Mouse (Mus musculus) mouse embryonic stem cell (cell line): ENCODE measurements around the gene Rtn2.

Experiments used
- in situ Hi-C, 2 experiments: fragments of 300-500 bp; cut with MboI; formaldehyde crosslinking; loops; 1 replicate in 1 of 2; 3 replicates in 1 of 2; pipeline ENCODE4 v1.14.3; 2019 to 2020; ENCODE audit warnings: low sequenced_read_pairs in 2 of 2, low pct_unique_long_range_greater_than_20kb in 1 of 2, mixed read lengths in 1 of 2; ENCODE audit not compliant: unreplicated experiment in 1 of 2

The Rtn2 gene

DNA sequence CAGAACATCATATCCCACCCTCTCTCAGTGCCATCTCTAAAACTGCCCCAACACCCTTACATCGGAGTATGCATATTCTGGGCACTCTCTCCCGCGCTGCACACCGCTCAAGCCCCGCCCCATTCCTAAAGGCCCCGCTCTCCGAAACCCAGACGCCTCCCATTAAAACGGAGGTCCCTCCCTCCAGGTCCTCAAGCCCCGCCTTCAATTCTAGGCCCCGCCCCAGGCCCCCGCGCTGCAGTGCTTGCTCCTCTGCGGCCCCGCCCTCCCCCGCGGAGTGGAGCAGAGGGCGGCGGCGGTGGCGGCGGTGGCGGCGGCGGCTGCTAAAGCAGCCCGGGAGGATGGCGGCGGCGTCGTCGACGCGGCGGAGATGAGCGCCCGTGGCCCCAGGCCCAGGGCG is at the start of gene Rtn2:
Rtn2 (plus strand) TSS at position 240 of the 400 bp plus-strand sequence.
- in situ Hi-C loops, result loop anchor here in 1 of 2 experiments (5.0 kb wide), 1 partner anchor 50 kb away; no protein-coding TSS in a partner anchor

DNA sequence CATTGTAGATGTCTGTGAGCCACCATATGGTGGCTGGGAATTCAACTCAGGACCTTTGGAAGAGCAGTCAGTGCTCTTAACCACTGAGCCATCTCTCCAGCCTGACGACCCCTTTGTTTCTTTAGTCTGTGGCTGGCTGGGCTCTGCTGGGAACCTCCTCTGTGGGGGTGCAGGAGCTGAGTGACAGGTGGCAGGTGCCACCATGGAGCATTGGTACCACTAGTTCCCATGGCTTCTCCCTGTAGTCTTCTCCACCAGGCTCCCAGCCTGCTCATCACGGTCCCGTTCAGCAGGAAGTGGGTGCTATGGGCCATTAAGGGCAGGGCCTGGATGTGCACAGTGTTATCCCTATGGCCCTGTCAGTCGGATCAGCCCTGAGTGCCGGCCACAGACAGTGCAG is 47.8 kb upstream of the Rtn2 start:
- in situ Hi-C loops, result loop anchor here (5.0 kb wide), 2 partner anchors 43 to 48 kb away; partner anchors contain the start of genes Ppm1n (in 1 of the 2) and Rtn2 (in 1 of the 2)

DNA sequence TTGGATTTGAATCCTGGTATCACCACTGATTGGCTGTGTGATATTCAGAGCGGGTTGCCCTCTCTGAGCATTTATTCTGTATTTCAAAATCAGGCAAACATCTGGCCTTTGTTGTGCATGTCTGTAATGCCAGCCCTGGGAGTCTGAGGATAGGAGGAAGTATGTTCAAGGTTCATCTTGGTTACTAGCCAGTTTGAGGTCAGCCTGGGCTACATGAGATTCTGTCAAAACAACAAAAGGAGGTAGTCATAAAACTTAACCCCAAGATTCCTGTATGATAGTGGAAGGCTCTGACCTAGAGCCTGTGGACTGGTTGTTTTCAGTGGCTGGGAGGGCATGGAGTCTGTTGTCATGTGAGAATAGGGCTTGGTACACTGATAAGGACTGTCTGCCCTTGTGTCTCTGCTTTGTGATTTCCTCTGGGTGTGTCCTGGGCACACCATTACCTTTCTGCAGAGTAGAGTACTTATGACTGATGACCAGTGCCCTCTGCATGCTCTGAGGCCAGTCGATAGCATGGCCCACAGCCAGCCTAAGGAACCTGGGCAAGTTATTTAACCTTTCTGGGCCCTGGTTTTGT is 47.2 kb upstream of the Rtn2 start:
- in situ Hi-C loops, result no loop called here

DNA sequence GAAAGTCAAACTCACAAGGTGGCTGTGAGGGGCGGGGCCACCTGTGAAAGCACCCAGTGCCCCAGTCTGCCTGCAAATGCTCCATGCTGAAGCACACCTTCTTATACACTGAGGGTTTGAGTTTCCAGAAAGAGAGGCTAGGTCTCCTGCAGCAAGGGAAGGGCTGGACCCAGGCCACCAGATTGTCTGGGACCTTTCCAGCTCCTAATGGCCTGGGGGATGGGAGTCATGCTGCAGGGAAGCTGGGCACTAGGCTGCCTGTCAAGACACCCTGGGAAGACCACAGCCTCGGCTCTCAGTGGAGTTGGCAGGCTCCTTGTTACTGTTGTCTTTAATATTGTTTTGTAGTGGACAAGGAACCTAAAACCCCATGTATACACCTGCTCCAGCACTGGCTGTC is 46.0 kb upstream of the Rtn2 start:
- in situ Hi-C loops, result no loop called here

DNA sequence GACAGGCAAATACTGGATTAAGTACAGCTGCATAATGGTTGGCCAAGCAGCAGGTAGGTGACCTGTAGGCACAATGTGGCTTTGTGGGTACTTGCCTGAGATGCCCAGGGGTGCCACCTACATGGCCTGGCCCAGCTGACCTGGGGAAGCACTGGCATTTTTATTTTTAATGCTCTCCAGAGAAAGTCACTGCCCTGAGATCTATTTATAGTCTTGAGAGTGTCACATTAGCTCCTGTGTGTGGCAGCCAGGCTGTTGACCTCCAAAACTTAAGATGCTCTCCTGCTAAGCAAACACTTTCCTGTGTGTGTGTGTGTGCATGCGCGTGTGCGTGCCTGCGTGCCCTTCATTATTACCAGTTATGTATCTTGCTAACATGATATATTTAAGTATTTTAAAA is 44.1 kb upstream of the Rtn2 start:
- in situ Hi-C loops, result no loop called here

DNA sequence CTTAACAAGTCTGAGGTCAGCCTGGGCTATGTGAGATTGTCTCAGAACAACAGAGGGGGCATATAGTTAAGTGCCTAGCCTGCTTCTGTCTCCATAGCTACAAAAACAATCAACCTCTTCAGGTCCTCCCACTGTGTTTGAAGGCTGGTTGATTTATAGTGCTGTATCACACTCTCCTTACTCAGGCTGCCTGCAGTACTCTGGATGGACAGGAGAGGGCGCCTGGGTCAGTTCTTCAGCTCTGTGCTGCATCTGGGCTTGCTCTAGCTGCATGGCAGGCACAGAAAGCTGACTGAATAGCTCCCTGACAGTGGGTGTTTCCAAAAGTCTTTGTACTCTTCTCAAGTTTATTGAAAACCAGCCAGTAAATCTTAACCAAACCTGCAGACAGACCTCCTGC is 43.0 kb upstream of the Rtn2 start:
- in situ Hi-C loops, result no loop called here

DNA sequence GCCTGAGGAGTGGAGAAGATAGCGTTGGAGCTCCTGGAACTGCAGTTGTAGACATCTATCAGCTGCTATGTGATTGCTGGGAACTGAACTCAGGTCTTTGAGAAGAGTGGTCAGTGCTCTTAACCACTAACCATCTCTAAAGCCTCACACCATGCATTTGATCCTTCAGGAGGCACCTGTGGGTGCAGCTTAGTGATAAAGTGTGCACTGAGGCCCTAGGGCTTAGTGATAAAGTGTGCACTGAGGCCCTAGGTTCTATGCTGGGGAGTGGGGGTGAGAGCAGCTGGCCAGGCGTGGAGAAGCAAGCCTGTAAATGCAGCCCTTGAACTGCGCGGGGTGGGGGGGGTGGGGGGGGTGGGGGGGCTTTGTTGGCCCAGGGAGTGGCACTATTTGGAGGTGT is 42.4 kb upstream of the Rtn2 start:
- in situ Hi-C loops, result no loop called here

DNA sequence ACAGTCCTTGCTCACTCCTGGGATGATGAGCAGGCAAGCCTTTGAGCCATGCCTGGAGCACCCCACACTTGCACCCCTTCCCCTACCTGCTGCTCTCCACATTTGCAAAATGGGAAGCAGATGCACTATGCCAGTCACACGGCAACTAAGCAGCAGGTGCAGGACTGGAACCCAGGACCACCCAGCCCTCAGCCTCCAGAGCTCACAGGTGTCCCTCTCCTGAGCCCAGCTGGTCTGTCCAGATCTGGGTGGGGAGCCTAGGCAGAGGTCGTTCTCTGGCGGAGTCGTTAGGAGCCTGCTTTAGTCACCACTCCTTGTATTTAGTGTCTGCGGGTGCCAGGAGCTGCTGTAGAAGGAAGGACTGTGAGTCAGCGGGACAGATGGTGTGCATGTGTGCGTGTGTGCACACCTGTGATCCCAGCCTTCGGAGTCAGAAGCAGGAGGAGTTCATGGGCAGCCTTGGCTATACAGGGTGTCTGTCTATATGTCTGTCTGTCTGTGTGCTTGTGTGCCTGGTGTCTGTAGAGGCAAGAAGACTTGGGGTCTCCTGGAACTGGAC is 41.4 kb upstream of the Rtn2 start:
- in situ Hi-C loops, result no loop called here

DNA sequence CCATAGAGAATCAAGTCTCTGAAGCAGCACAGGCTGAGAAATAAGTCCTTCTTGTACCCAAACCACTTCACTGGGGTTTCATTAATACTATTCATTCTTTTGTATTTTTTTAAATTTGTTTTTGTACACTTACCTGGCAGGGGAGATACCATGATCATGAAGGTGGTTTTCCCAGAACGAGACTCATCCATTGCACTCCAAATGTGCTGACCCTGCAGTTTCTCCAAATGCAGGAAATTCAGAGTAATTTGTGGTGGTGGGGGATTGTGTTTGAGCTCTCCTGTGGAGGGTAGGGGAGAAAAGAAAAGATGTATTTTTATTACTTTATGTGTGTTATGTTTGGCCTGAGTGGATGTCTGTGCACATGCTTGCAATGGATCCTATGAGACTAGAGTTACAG is 40.4 kb upstream of the Rtn2 start:
- in situ Hi-C loops, result no loop called here

DNA sequence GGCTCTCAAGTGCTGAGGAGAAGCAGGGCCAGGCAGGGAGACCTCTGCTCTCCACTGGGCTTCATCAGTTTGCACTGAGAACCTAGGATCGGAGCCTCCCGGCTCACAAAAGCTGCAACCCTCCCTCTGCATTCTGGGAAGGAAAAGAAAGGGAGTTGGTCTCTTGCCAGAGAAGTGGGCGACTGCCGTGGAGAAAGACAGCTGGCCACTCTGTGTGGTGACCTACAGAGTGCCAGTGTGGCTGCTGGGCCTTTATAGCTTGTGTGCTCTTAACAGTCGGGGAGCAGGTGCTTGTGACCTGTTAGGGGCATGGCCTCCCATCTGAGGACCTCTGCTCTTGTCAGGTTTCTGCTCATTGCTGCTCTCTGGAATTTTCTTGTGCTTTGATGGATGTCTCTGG is 38.6 kb upstream of the Rtn2 start:
- in situ Hi-C loops, result no loop called here

DNA sequence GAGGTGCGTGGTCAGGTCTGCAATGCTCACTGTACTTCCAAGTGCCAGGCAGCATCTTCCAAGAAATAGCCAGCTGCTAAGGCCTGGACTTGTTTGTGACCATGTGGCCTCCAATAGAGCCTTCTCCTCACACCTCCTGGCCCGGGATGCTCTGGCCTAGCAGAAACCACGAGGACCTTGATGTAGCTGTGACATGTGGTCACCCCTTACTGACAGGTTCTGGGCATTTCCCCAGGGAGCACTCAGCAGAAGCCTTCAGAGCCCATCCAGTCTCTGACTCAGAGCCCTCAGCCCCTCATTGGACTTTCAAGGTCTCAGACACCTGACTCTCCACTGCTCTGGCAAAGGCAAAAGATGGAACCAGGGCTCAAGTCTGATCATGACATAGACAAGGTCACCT is 37.3 kb upstream of the Rtn2 start:
- in situ Hi-C loops, result no loop called here

DNA sequence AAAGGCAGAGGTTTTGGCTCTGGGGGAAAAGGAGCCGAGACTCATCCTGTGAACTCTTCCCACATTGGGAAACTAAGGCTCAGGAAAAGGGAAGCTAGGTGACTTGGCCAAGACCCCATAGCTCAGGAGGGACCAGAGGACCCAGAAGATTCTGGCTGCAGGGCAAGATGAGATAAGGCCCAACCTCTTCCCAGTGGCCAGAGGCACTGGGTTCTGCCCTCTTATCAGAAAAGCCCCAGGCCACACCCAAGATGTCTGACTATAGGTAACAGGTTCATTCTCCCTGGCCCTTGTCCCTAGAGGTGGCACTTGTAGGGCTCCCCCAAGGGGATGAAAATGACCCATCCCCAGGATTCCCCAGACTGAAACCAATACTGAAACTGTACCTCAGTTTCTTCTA is 35.6 kb upstream of the Rtn2 start:
- in situ Hi-C loops, result no loop called here

DNA sequence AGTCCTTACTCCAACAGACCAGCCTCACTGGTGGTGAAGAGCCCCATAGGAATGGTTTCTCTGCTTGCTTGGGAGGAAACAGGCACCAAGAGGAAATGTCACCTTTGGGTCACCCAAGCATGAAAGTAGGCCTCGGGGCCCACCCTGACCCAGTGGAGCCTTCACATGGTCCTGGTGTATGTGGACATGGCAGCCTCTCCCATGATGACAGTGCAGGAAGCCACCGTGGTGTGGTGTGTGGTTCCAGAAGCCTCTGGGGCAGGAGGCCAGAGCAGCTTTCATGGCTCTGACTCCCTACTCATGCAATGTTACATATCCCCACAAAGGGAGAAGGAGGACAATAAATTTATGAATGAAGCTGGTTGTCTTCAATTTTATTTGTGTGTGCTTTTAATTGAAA is 34.9 kb upstream of the Rtn2 start:
- in situ Hi-C loops, result no loop called here

DNA sequence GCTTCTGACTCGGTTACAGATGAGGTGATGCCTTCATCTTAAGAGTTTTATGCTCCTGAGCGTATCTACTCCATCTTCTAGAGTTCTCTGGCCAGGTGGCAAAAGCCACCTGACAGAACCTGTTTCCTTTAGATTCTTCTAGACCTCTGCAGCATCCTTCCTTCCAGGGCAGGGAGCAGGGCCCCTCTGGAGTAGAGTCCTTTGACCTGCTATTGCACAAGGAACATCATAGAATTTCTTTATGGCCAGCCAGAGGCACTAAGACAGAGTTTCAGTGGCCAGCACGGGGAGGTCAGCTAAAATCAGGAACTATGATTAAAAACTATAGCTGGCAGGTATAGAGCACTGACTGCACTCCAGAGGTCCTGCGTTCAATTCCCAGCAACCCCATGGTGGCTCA is 30.3 kb upstream of the Rtn2 start:
- in situ Hi-C loops, result no loop called here

DNA sequence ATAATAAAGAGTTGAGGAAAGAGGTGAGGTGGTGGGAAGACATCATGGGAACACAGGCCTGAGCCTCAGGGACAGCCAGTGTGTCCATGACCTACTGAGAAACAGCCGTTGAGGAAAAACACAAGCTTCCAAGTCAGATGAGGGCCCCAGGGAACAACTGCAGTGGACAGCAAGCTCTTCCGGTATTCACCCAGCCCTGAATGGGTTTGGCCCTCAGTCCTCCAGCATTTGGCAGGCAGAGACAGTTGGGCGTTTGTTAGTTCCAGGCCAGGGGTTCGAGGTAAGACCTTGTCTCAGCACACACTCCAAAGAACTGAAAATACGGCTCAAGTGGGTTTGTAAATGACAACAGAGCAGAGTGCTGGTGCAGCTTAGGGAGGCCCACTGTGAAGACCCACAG is 29.0 kb upstream of the Rtn2 start:
- in situ Hi-C loops, result no loop called here

DNA sequence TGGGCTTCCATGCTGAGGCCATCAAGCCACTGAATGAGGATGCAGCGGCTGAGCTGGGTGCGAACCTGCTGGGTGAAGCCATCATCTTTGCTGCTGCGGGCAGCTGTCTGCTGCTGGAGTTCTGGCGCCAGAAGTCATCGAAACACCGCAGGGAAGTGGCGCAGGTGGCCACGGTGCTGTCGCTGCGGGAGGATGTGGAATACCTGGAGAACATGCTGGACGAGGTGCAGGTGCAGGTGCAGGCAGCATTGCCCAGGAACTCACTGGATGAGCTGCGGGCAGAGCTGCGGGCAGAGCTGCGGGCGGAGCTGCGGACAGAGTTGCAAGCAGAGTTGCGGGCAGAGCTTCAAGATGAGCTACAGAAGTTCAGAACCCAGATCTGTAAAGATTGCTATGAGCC is 27.0 kb upstream of the Rtn2 start:
- in situ Hi-C loops, result no loop called here

DNA sequence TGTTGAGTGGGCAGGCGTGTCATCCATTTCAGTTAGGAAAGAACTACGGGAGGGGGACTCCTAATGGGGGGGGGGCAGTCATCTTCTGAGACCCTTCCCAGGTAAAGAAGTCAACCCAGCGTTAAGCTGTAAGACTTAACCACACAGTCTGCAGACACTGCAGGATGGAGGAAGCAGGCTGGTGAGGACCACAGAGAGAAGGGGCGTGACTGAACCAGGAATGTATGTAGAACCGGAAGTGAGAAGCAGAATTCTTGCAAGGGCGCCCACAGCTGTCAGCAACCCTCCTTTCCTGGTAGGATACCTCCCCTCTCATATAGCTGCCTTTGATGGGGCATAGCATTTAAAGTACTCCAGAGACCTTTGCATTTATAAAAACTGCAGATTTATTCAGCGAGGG is 25.9 kb upstream of the Rtn2 start:
- in situ Hi-C loops, result no loop called here

DNA sequence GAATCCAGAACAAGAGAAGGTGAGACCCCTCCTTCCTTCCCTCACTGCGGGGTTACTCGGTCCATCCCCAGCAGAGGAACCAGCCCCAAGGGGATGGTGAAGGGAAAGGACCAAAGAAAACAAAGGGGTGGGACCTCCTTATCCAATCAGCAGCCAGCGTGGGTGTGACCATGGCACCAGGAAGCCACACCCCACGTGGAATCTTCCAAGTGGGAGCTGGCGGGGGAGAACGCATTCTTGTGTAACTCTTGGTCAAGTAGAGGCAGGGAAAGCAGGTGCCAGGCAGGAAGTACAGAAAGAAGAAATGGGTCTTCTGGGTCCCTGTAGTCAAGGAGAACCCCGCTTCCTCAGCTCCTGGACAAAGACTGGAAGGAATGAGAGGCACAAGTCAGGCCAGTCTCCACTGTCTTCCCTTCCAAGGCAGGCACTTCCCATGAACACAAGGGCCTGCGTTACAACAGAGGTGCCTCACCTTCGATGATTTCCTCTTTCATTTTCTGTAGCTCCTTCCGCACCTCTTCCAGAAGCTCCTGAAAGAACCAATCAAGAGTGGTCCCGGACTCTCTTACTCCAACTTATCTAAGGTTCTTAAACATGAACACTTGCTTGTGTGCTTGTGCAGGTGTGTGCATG is 24.9 kb upstream of the Rtn2 start:
- in situ Hi-C loops, result no loop called here

DNA sequence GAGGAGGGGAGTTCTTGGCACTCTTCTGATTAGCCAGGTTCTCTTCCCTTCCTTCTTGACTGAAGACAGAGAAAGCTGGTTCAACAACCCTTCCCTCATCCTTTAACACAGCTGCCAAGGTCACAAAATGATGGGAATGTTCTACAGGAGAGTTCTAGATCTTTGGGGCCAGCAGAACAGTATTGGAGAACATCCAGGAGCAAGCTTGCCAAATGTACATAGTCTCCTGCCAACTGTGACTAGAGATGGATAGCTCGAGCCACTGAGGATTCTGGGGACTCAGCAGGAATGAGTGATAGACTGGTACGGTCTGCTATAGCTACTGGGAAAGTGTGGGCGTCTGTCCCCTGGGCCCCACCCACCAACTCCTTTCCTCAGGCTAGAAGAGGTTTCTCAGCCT is 24.1 kb upstream of the Rtn2 start:
- in situ Hi-C loops, result no loop called here

DNA sequence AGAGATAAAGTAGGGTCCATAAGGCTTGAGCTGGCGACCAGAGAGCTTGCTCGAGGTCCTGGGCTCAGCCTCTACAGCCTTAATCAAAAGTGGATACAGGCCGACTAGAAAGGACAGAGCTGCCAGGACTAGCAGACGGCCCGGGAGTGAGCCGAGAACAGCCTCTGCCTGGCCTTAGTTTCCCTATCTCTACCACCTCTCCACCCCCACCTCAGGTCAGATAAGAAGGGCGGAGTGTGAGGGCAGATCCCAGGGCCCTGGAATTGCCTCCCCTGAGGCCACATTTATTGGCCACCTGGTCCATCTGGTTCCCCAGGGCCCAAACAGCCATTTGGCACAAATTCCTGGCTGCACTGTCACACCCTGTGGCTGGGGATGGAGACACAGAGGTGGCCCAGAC is 17.3 kb upstream of the Rtn2 start:
- in situ Hi-C loops, result no loop called here
